Mouse (Mus musculus) erythroblast, adult 5-6 weeks (primary cell): ENCODE measurements around the gene Tmem184a. TPM values are rescaled to one million over a fixed set of nuclear protein-coding genes. Genes with fewer than 3 reads are reported as not detected.
A peak's percentile ranks its signal among the peaks of the same experiment; 100 is the strongest.

ENCODE experiments used
- ATAC-seq: replicated peaks from 2 replicates; pipeline ENCODE4 v1.8.0; 2016; ENCODE audit warnings: moderate number of reproducible peaks, mild to moderate bottlenecking, moderate TSS enrichment, inconsistent platforms; ENCODE audit not compliant: poor library complexity, low FRiP score, severe bottlenecking
- total RNA-seq, 2 experiments: library from RNA; stranded (forward) in 1 of 2; stranded (reverse) in 1 of 2; fragments of 150-400 nt in 1 of 2; fragments of 200-764, 138-1000 nt in 1 of 2; gene quantifications; 2 replicates each; pipeline versions ENCODE4 v1.2.3 to v1.2.4; 2015 to 2017; ENCODE audit warnings: low replicate concordance in 2 of 2

Gene Tmem184a
- total RNA-seq (2015; ENCODE audit: low replicate concordance) (not detected in 2 replicates), total RNA-seq (2017; ENCODE audit: low replicate concordance) (0.14 TPM in 1 of 2 replicates, not detected in the other)

- no peak for ATAC-seq
These were observed at the start of gene Tmem184a for GRCm38 (mm10) chr5:139819538-139820181. Gene Tmem184a (minus strand): TSS chr5:139819917.

DNA sequence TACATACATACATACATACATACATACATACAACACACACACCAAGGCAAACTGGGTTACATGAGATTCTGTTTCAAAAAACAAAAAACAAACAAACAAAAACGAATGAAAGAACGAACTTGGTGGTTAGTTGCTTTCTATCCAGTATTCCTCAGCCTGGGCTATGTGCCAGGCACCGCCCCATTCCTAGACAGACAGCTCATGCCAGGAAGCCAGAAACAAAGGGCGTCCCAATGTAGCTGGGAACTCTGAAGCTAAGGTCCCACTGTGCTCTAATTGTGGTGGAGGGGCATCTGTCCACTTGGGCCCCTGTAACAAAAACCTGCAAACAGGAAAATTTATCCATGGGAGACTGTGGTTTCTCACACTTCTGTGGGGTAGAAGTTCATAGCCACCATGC is 43.0 kb upstream of the Tmem184a start:
- no peak for ATAC-seq

DNA sequence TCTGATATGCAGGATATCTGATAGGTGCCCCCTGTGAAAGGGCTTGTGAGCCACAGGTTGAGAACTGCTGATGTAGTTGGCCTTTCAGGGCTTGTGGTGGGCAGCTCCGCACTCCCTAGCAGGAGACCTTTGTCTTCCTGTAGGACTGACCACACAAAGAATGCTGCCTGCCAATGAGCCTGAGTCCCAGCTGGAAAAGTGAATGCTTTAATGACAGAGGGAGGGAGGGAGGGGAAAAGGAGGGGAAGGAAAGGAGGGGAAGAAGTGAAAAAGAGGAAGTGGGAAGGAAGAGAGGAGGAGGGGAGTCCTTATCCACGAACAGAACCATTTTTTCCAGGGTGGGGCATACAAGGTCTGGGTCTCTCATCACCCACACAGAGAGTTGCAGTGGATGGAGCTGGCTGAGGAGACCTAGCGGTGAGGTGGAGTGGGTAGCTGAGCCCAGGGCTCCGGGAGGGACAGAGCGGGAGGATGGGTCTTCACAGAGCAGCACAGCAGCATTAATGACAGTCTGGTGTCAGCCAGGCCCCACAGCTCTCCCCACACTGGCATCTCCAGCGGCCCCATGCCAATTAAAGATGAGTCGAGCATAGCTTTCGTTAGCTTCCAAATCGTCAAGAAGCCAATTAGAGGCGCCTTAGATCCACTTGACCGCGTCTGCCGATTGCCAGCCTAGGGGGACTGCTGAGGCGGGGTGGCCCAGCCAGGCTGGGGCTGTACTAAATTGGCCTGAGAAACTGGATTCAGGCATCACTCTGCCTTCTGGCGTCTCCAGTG is 40.8 kb upstream of the Tmem184a start:
- ATAC-seq = no peak

- ATAC-seq = no peak
These were observed 30.1 kb upstream of the Tmem184a start for GRCm38 (mm10) chr5:139849626-139850320.

DNA sequence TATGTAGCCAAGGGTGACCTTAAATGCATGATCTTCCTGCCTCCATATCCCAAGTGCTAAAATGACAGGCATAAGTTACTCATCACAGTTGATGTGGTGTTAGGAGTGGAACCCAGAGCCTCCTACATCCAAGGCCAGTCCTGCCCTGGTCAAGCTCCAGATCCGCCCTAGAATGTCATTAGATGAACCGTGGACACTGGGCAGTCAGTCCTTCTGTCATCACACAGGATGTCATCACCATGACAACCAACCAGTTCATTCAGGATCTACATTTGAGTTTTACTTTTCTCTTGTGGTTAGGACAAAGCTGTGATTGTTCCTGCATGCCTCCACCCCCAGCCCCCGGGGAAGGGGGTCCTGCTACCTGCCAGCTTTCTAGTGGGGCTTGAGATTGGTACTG is 19.4 kb upstream of the Tmem184a start:
- no peak for ATAC-seq

- ATAC-seq = no peak
These were observed 18.8 kb upstream of the Tmem184a start for GRCm38 (mm10) chr5:139838476-139838892.

DNA sequence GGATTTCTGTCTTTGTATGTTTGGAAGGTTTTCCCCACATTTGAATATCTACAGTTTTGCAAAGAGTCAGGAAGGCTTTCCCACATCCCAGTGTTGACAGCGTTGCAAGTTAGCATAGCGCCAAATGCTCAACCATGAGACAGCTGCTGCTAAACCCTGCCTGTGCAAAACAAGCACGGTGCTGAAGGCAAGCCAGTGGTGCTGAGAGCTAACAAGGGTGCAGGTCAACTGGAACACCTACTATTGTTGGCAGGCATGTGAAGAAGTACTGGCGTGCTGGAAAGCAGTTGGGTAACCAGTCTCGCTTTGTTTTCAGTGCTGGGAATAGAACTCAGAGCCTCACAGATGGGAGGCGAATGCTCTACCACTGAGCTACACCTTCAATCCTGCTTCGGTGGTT is 16.0 kb upstream of the Tmem184a start:
- no peak for ATAC-seq

GRCm38 (mm10) chr5:139832125-139832524 is 12.4 kb upstream of the Tmem184a start:
- no peak for ATAC-seq

- ATAC-seq = no peak
These were observed 11.0 kb upstream of the Tmem184a start for GRCm38 (mm10) chr5:139830734-139831133.

- no peak for ATAC-seq
These were observed 9.7 kb upstream of the Tmem184a start for GRCm38 (mm10) chr5:139829384-139829783.

GRCm38 (mm10) chr5:139827593-139827992 is 7.9 kb upstream of the Tmem184a start:
- ATAC-seq = no peak

DNA sequence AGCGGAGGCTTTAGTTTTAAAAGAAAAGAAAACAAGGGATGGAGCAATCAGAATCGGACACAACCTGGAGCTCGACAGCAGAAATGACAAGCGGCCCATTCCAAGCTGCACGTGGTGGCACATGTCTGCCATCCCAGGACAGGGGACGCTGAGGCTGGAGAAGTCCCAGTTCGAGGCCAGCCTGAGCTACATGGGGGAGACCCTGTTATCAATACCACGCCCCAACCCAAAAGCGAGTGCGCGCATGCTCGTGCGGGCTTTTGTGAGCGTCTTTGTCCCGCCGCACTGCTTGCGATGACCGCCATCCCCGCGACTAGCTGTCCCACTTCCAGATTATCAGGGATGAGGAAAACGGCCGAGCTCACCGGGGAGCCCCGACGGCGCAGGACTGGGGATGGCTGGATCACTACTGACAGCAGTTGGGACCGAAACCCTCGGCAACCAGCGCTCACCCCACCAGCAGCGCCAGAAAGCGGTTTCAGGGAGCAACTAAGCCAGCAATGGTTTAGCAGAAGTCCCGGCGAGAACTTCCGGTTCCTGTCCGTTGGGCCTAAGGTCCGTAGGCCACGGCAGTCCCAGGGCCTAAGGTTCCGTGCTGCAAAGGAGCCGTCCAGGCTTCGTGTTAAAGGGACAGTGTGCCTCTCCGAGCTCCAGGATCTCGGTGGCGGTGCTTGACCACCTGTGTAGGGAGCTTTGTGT is 6.8 kb upstream of the Tmem184a start, which contains the start of the genes Gm26938 and Psmg3:
Gm26938 (minus strand) TSS at position 51 of the 699 bp plus-strand sequence.
Psmg3 (minus strand) TSS at position 529 of the 699 bp plus-strand sequence.
- ATAC-seq = peak; percentile 91

DNA sequence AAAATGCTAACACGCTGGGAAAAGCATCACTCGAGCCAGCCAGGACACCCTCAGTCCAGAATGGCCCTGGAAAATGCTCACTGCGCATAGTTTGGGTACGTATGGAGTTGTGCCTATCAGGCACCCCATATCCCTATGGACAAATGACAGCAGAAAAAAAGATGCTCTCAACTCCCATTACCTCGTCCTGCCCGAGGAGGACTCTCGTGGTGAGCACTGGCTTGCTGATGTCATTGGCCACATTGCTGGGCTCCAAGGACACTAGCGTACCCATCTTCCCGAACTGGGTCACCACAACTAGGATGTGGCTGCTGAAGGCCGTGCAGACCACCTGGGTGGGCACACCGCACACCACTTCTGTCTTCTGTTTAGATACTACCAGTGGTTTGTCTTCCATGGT is 6.2 kb upstream of the Tmem184a start:
- ATAC-seq = no peak

GRCm38 (mm10) chr5:139824531-139824930 is 4.8 kb upstream of the Tmem184a start:
- no peak for ATAC-seq

GRCm38 (mm10) chr5:139821466-139822459 is 2.0 kb upstream of the Tmem184a start:
- ATAC-seq = no peak

GRCm38 (mm10) chr5:139818801-139819200 is 916 bp downstream of the Tmem184a start:
- peak; percentile 78 for ATAC-seq

DNA sequence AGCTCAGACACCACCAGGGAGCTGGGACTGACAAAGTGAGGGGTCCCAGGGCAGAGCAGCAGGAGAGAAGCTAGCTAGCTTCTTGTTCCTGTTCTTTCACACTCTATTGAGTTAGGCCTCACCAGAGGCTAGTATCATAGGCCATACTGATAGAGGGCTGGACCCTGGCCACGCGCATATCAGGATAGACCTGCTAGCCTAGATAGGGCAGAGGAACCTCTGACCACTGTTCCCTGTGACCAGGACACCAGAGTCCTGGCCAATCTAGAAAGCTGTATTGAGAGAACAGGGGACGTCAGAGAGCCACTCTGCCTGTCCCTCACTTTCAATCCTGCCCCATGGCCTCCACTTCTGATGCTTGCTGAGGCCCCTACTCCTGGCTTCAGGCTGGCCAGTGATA is 1.7 kb downstream of the Tmem184a start:
- 0 out of 2 replicates have a peak, but pooled peaks have one; percentile 7 for ATAC-seq

DNA sequence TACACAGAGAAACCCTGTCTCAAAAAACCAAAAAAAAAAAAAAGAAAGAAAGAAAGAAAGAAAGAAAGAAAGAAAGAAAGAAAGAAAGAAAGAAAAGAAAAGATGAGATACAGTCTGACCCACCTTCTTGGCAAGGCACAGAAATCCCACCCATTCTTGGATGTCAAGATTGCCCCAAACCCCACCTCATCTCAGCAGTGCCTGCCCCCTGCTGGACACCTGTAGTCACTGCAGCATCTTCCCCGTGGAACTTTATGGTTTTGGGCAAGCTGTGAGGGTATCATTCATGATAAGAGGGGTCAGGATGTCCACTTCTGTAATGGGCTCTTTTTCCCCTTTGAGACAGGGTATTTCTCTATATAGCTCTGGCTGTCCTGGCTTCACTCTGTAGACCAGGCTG is 2.4 kb downstream of the Tmem184a start:
- ATAC-seq = peak; percentile 44

DNA sequence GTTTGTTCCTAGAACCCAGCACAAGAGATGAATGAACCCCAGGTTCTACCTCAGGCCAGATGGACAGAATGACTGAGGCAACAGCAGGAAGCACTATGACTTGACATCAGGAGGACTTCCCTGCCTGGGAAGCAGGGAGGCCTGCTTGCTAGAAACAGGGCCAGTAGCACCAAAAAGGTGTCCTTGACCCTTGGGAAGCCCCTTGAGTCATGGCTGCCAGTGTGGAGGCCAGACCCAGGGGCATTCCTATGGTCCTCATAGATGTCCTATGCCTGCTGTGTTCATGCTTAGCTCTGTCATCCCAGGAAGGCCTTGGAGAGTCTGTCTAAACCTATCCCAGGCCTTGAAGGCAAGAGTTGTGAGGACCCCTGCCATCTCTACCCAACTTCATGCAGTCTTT is 3.3 kb downstream of the Tmem184a start:
- ATAC-seq = no peak
